Mouse (Mus musculus) limb, embryonic 13.5 days (tissue): ENCODE results near the gene Fam19a2. TPM values are rescaled to one million over a fixed set of nuclear protein-coding genes. Genes with fewer than 3 reads are reported as not detected.

Experiments used
- ATAC-seq: fragments of 200-750 bp; cut with Nextera tagmentation; 2 replicates; pipeline ENCODE4 v1.8.0; 2017; ENCODE audit warnings: low read depth, moderate number of reproducible peaks, moderate TSS enrichment; ENCODE audit not compliant: low FRiP score
- H3K27ac ChIP-seq: fragments of 300-500 bp; sonication (generic); 2 replicates; pipeline ENCODE4 v1.5.1; 2015; ENCODE audit warnings: inconsistent platforms, mild to moderate bottlenecking, moderate library complexity
- H3K27me3 ChIP-seq: fragments of 300-500 bp; sonication (generic); 2 replicates; pipeline ENCODE4 v1.6.1; 2015; ENCODE audit warnings: mild to moderate bottlenecking, inconsistent platforms
- H3K36me3 ChIP-seq: fragments of 300-500 bp; sonication (generic); 2 replicates; pipeline ENCODE4 v1.6.1; 2015; ENCODE audit warnings: inconsistent platforms, mild to moderate bottlenecking, moderate library complexity
- H3K4me1 ChIP-seq: fragments of 300-500 bp; sonication (generic); 2 replicates; pipeline ENCODE4 v1.6.1; 2015; ENCODE audit warnings: inconsistent platforms
- H3K4me2 ChIP-seq: fragments of 300-500 bp; sonication (generic); replicated peaks from 2 replicates; pipeline ENCODE4 v1.6.1; 2015; ENCODE audit warnings: inconsistent platforms, mild to moderate bottlenecking, moderate library complexity
- H3K4me3 ChIP-seq: fragments of 300-500 bp; sonication (generic); 2 replicates; pipeline ENCODE4 v1.5.1; 2015; ENCODE audit warnings: moderate library complexity, mild to moderate bottlenecking, inconsistent platforms
- H3K9ac ChIP-seq: fragments of 300-500 bp; sonication (generic); 2 replicates; pipeline ENCODE4 v1.6.1; 2015; ENCODE audit warnings: mild to moderate bottlenecking, inconsistent platforms
- H3K9me3 ChIP-seq: fragments of 300-500 bp; sonication (generic); 2 replicates; pipeline ENCODE4 v1.6.1; 2016; ENCODE audit warnings: inconsistent platforms
- WGBS: fragments of 180-500 bp; shearing (Covaris S2); methylation state at CpG from one replicate; pipeline ENCODE4 v1.1.7; 2015; 5-methylcytosine and 5-hydroxymethylcytosine counted together
- polyA plus RNA-seq: library from polyadenylated mRNA; unstranded; fragments of >200 nt; fragmentation: Nextera tagmentation; extraction: Ambion mirVana; gene quantifications from 2 replicates; pipeline ENCODE4 v1.2.1, GENCODE M21; 2015

Gene Fam19a2
- polyA plus RNA-seq, 1 experiment from 2014 or later: 8.0 TPM

GRCm38 (mm10) chr10:123462305-123462704, 198.5 kb downstream of the Fam19a2 start:
- Histone ChIP-seq H3K4me1 (no peaks in the 10 kb centered on the region), H3K36me3 (no peaks in the 10 kb centered on the region), H3K9ac (no peak overlapping the region), H3K9me3 (no peaks in the 10 kb centered on the region), H3K4me3 (no peak overlapping the region), H3K27me3 (no peaks in the 10 kb centered on the region), H3K4me2 (no peak overlapping the region), H3K27ac (no peak overlapping the region)
- 90% methylated on average over 3 of the region's 3 CpGs for WGBS
- no peak for ATAC-seq

DNA sequence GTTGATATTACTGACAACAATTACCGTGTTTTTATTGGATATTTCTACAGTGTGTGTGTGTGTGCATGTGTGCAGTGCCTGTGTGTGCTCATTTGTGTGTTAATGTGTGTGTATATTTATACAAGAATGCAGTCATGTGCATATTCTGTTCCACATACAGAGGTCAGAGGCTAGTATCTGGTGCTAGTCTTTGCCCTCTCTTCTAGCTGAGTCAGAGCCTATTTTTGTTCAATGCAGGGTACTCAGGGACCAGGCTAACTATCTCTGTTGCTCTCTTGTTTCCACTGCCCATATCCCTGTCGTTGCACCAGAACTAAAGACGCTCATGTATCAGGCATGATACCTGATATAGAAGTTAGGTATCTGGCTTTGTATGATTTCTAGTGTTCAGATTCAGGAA, 251.0 kb downstream of the Fam19a2 start:
- 85% methylated on average over 3 of the region's 3 CpGs for WGBS
- Histone ChIP-seq H3K4me1 (no peaks in the 10 kb centered on the region), H3K27ac (no peak overlapping the region), H3K27me3 (no peaks in the 10 kb centered on the region), H3K9ac (no peak overlapping the region), H3K9me3 (no peaks in the 10 kb centered on the region), H3K4me3 (no peak overlapping the region), H3K36me3 (no peaks in the 10 kb centered on the region), H3K4me2 (no peak overlapping the region)
- ATAC-seq: no peak

DNA sequence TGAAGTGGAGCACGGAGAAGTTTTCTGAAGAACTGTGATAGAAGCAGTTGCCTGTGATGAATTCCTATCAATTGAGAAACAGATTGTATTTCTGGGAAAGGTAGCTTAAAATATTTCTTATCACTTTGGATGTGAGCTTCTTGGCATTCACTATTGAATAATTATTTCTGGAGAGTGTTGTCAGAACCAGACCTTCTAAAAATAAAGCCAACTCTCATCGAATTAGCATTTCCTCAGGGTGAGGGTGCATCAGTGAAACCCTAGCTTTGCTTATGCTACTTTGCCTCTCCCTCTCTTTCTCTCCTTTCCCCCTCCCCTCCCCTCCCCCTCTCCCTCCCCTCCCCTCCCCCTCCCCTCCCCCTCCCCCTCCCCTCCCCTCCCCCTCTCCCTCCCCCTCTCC, 256.8 kb downstream of the Fam19a2 start:
- Histone ChIP-seq H3K27me3 (no peaks in the 10 kb centered on the region), H3K4me1 (no peaks in the 10 kb centered on the region), H3K27ac (no peak overlapping the region), H3K9me3 (peaks cover 13% of the 10 kb centered on the region; the same call in 1 of the 2 replicates), H3K9ac (no peak overlapping the region), H3K4me3 (no peak overlapping the region), H3K36me3 (no peaks in the 10 kb centered on the region), H3K4me2 (no peak overlapping the region)
- ATAC-seq: no peak
- 75% methylated on average over 2 of the region's 2 CpGs for WGBS

DNA sequence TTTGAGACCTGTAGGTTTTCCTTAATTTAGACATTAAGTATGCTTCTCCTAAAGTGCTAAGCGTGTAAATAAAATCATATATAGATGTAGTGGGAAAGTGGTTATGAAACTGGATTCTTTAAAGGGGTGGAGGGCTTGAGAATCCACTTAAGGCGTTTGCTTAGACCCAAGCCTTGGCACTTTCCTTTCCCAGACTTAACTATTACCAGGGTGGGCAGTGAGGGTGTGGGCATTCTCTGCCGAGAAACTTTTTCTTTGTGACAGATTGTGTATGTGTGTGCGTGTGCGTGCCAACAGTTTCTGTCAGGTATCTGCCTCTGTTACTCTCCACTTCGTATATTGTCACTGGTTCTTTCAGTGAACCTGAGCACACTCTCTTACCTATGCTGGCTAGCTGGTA, 257.4 kb downstream of the Fam19a2 start:
- ATAC-seq: no peak
- H3K27ac ChIP-seq: no peak overlapping the region
- H3K9me3 ChIP-seq: peaks cover 13% of the 10 kb centered on the region; the same call in 1 of the 2 replicates
- no peak overlapping the region for H3K4me3 ChIP-seq
- H3K36me3 ChIP-seq: no peaks in the 10 kb centered on the region
- no peaks in the 10 kb centered on the region for H3K4me1 ChIP-seq
- H3K27me3 ChIP-seq: no peaks in the 10 kb centered on the region
- 93% methylated on average over 6 of the region's 6 CpGs for WGBS
- no peak overlapping the region for H3K4me2 ChIP-seq
- no peak overlapping the region for H3K9ac ChIP-seq

GRCm38 (mm10) chr10:123525424-123525823, 261.6 kb downstream of the Fam19a2 start:
- Histone ChIP-seq H3K4me1 (no peaks in the 10 kb centered on the region), H3K27ac (no peak overlapping the region), H3K27me3 (no peaks in the 10 kb centered on the region), H3K36me3 (no peaks in the 10 kb centered on the region), H3K4me3 (no peak overlapping the region), H3K9ac (no peak overlapping the region), H3K4me2 (no peak overlapping the region), H3K9me3 (peaks cover 13% of the 10 kb centered on the region; the same call in 1 of the 2 replicates)
- WGBS: 52% methylated on average over 5 of the region's 5 CpGs
- ATAC-seq: peak; percentile 48; the same call in 1 of the 2 replicates

DNA sequence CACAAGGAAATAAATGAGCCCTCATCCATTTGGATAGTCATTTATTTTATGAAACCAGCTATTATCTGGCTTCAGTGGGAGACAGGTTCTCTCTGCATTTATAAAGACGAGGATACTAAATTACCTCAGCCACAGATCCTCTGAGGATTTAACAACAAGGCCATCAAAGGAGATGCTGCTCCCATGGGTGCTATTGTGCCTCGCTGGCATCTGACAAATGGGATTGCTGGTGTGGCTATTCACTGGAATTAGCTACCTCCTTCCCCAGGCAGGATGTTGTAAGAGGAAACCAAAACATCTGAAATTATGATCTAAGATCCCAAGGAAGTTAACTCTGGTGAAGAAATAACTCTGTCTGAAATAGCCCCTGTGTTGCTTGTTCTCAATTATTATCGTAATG, 262.3 kb downstream of the Fam19a2 start:
- H3K9me3 ChIP-seq: peaks cover 13% of the 10 kb centered on the region; the same call in 1 of the 2 replicates
- WGBS: 61% methylated on average over 3 of the region's 3 CpGs
- no peak for ATAC-seq

GRCm38 (mm10) chr10:123536143-123536542, 272.3 kb downstream of the Fam19a2 start:
- ATAC-seq: no peak
- H3K27me3 ChIP-seq: no peaks in the 10 kb centered on the region
- H3K9ac ChIP-seq: no peak overlapping the region
- H3K4me2 ChIP-seq: no peak overlapping the region
- H3K4me1 ChIP-seq: no peaks in the 10 kb centered on the region
- H3K9me3 ChIP-seq: no peaks in the 10 kb centered on the region
- whole genome bisulfite sequencing: 79% methylated on average over 4 of the region's 4 CpGs
- no peak overlapping the region for H3K27ac ChIP-seq
- H3K36me3 ChIP-seq: no peaks in the 10 kb centered on the region
- H3K4me3 ChIP-seq: no peak overlapping the region

More for the DNA sequence above, 262.3 kb downstream of the Fam19a2 start:
- Histone ChIP-seq H3K36me3 (no peaks in the 10 kb centered on the region), H3K4me1 (no peaks in the 10 kb centered on the region), H3K4me3 (no peak overlapping the region), H3K27ac (no peak overlapping the region), H3K27me3 (no peaks in the 10 kb centered on the region), H3K9ac (no peak overlapping the region), H3K4me2 (no peak overlapping the region)

DNA sequence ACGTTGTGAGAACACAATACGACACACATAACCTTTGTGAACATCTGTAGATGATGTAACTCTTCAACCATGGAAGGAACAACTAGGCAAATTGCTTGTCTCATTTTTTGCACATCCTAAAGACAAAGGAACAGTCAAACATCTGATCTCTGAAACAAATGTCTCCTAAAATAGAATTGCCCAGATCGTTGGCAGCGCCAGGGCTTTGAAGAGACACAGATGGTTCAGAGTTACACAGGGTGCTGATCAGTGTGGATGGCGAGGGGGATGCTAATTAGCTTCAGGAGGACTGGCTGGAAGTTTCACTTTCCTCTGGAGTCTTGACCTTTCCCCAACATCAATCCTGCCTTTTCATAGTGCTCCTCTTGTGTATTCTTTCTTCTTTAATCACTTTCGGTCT, 284.6 kb downstream of the Fam19a2 start:
- Histone ChIP-seq H3K27ac (no peak overlapping the region), H3K27me3 (no peaks in the 10 kb centered on the region), H3K36me3 (no peaks in the 10 kb centered on the region), H3K9me3 (no peaks in the 10 kb centered on the region), H3K4me3 (no peak overlapping the region), H3K9ac (no peak overlapping the region), H3K4me2 (no peak overlapping the region), H3K4me1 (no peaks in the 10 kb centered on the region)
- ATAC-seq: no peak
- 73% methylated on average over 6 of the region's 6 CpGs for WGBS

GRCm38 (mm10) chr10:123567677-123568076, 303.9 kb downstream of the Fam19a2 start:
- Histone ChIP-seq H3K36me3 (no peaks in the 10 kb centered on the region), H3K4me1 (peaks cover 15% of the 10 kb centered on the region), H3K27ac (no peak overlapping the region), H3K9ac (no peak overlapping the region), H3K9me3 (no peaks in the 10 kb centered on the region), H3K4me3 (no peak overlapping the region), H3K4me2 (no peak overlapping the region), H3K27me3 (no peaks in the 10 kb centered on the region)
- 66% methylated on average over 1 of the region's 1 CpGs for WGBS
- no peak for ATAC-seq

- WGBS: 77% methylated on average over 10 of the region's 10 CpGs
- Histone ChIP-seq H3K27ac (no peak overlapping the region), H3K36me3 (no peaks in the 10 kb centered on the region), H3K4me2 (no peak overlapping the region), H3K4me1 (peaks cover 20% of the 10 kb centered on the region), H3K4me3 (no peak overlapping the region), H3K9ac (no peak overlapping the region), H3K27me3 (no peaks in the 10 kb centered on the region), H3K9me3 (no peaks in the 10 kb centered on the region)
- no peak for ATAC-seq
These were observed 306.9 kb downstream of the Fam19a2 start for GRCm38 (mm10) chr10:123570616-123571188.

DNA sequence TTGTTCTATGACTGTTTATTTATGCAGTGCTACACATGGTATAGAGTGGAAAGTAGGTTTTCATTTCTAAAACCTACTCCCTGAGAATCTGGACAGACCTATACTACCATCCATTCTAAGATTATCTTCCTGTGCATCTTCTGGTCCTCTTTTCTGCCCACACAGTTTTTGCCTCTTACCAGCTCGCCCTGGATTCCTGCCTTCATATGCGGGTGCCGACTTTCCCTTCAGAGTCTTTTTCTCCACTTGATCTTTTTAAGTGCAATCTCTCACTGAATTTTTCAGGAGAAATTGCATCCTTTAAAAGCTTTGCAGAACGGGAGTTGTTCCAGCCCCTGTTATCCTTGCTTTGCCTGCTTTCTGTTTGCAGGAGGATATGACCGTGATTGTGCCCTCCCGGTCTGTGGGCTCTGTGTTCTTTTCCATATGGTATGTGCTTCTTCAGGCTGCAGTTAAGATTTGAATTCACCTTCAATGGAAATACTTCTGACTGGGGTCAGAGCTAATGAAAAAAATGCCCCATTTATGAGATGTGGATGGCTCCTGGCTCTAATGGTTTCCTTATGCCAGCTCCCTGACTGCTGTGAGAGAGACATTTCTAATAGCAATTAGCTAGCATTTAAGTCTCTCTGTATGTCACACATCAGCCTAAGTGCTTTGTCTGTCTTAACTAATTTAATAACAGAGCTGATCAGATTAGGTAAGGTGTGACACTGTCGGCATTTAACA, 308.7 kb downstream of the Fam19a2 start:
- Histone ChIP-seq H3K27me3 (no peaks in the 10 kb centered on the region), H3K4me2 (peak overlapping the region; percentile 9), H3K27ac (peak overlapping the region; percentile 48; the same call in 1 of the 2 replicates), H3K4me3 (no peak overlapping the region), H3K36me3 (no peaks in the 10 kb centered on the region), H3K4me1 (peaks cover 19% of the 10 kb centered on the region), H3K9ac (no peak overlapping the region), H3K9me3 (no peaks in the 10 kb centered on the region)
- 27% methylated on average over 7 of the region's 7 CpGs for WGBS
- ATAC-seq: peak; percentile 42; the same call in 1 of the 2 replicates

- no peak overlapping the region for H3K9ac ChIP-seq
- H3K4me3 ChIP-seq: no peak overlapping the region
- no peak overlapping the region for H3K27ac ChIP-seq
- WGBS: 61% methylated on average over 4 of the region's 4 CpGs
- ATAC-seq: no peak
- peaks cover 8% of the 10 kb centered on the region for H3K4me1 ChIP-seq
- H3K9me3 ChIP-seq: no peaks in the 10 kb centered on the region
- H3K27me3 ChIP-seq: no peaks in the 10 kb centered on the region
- H3K36me3 ChIP-seq: no peaks in the 10 kb centered on the region
- no peak overlapping the region for H3K4me2 ChIP-seq
These were observed 314.0 kb downstream of the Fam19a2 start for GRCm38 (mm10) chr10:123577823-123578222.
